ENCODE assay signal across 10 mouse cellular contexts in the genomic region with DNA sequence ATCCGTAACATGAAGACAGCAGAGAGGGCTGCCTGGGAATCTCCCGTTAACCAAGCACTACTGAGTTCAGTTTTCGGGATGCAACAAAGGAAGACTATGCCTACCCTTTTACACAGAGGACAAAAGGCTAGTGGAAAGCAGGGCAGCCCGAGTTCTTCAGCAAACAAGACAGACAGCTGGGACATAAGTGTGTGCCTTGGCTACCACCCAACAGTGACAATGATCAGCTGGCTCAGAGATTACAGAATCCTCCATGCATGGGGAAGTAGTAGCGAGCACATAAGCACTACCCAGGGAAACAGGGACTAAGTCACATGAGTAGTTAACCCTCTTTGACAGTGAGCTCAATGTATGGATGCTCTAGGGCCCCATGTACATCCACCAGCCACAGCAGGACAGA.
A peak's percentile ranks its signal among the peaks of the same experiment; 100 is the strongest.
DNase-seq lines count a peak whose midpoint lies in the region; ATAC-seq and TF ChIP-seq lines count a peak whose summit lies in the region.
"Had no signal": no experiment of that assay in that cellular context is flagged by ENCODE, and none has a peak within 500 bp of the region (broad histone marks: within the 10 kb centered on the region; RNA-seq: fewer than 3 reads in every experiment).

No protein-coding gene starts in this region.

- TF ChIP-seq CTCF in lung, postnatal 0 days (IDR thresholded peaks at IDR 0.05): no peak

- peaks cover 5% of the 10 kb centered on the region for H3K4me1 ChIP-seq in hindbrain, embryonic 13.5 days (replicated peaks)
- no peaks in the 10 kb centered on the region for H3K4me1 ChIP-seq in lung, postnatal 0 days (ENCODE audit: insufficient read depth, low read depth, low read length)
- H3K4me1 ChIP-seq: stomach, embryonic 15.5 days had no signal

- H3K9me3 ChIP-seq in hindbrain, embryonic 13.5 days: no peaks in the 10 kb centered on the region
- no peaks in the 10 kb centered on the region for H3K9me3 ChIP-seq in lung, postnatal 0 days (ENCODE audit: low read length)
- H3K9me3 ChIP-seq: stomach, embryonic 15.5 days had no signal

- no peak overlapping the region for H3K4me2 ChIP-seq in hindbrain, embryonic 13.5 days
- no peak overlapping the region for H3K4me2 ChIP-seq in lung, postnatal 0 days (replicated peaks; ENCODE audit: low read depth, low read length)
- H3K4me2 ChIP-seq: stomach, embryonic 15.5 days had no signal

- H3K27me3 ChIP-seq in hindbrain, embryonic 13.5 days: no peaks in the 10 kb centered on the region
- H3K27me3 ChIP-seq in lung, postnatal 0 days (replicated peaks; ENCODE audit: insufficient read depth, low read length): no peaks in the 10 kb centered on the region
- H3K27me3 ChIP-seq: stomach, embryonic 15.5 days had no signal

- no peak for DNase-seq in frontal cortex, postnatal 14 days (ENCODE audit: low spot score in 2 of 2)
- DNase-seq in MEL-GATA-1-ER (ENCODE audit: extremely low read depth, low read depth): peak; percentile 29
- DNase-seq in lung, postnatal 0 days (ENCODE audit: low spot score): peak; percentile 60
- DNase-seq in T-cell, adult 2 months (ENCODE audit: low spot score): no peak
- no peak for DNase-seq in heart, postnatal 10 days
- no peak for DNase-seq in frontal cortex, postnatal 25 days (ENCODE audit: low spot score in 2 of 2)

- peak; percentile 54; the same call in 1 of the 2 replicates for ATAC-seq in frontal cortex, adult (ENCODE audit: low TSS enrichment)
- peak; percentile 70 for ATAC-seq in hindbrain, embryonic 13.5 days (ENCODE audit: low FRiP score)
- peak; percentile 60 for ATAC-seq in lung, postnatal 0 days

- WGBS in hindbrain, embryonic 13.5 days: 28% methylated on average over 5 of the region's 5 CpGs
- WGBS in lung, postnatal 0 days: 58% methylated on average over 5 of the region's 5 CpGs

- intact Hi-C loops in heart, postnatal 10 days (cut with DNase I): loop anchor here (5.0 to 10.0 kb wide), 2 partner anchors 177 to 515 kb away; a partner anchor contains a TSS

- peaks cover 20% of the 10 kb centered on the region for H3K36me3 ChIP-seq in hindbrain, embryonic 13.5 days
- H3K36me3 ChIP-seq in lung, postnatal 0 days (ENCODE audit: insufficient read depth, low read length): no peaks in the 10 kb centered on the region; the same call in 1 of the 2 replicates

- TF ChIP-seq EP300 in lung, postnatal 0 days (IDR thresholded peaks at IDR 0.05): no peak

- H3K4me3 ChIP-seq in hindbrain, embryonic 13.5 days: no peak overlapping the region
- no peak overlapping the region for H3K4me3 ChIP-seq in lung, postnatal 0 days (ENCODE audit: low read depth, low read length)
- H3K4me3 ChIP-seq: stomach, embryonic 15.5 days had no signal

- peak overlapping the region; percentile 73 for H3K27ac ChIP-seq in hindbrain, embryonic 13.5 days
- H3K27ac ChIP-seq in lung, postnatal 0 days (ENCODE audit: low read length): no peak overlapping the region
- H3K27ac ChIP-seq: macrophage; stomach, embryonic 15.5 days had no signal

- no peak overlapping the region for H3K9ac ChIP-seq in hindbrain, embryonic 13.5 days
- H3K9ac ChIP-seq in lung, postnatal 0 days (replicated peaks; ENCODE audit: low read depth): no peak overlapping the region
- H3K9ac ChIP-seq: stomach, embryonic 15.5 days had no signal

Comparison
In these comparisons a context has a peak if more than half of its experiments do, and no peak if none do; other contexts are left out.
1. DNase-seq: peak in MEL-GATA-1-ER (single experiment) and lung, postnatal 0 days (single experiment); none in frontal cortex, postnatal 14 days (0 of 2), T-cell, adult 2 months (single experiment), heart, postnatal 10 days (0 of 2) and frontal cortex, postnatal 25 days (0 of 2).
2. Peak in every context shown above with its lines, with median percentiles within 50 percentile points of each other: ATAC-seq.